Mouse (Mus musculus) forebrain, postnatal 0 days (tissue): ENCODE results near the gene Olfr554. TPM values are rescaled to one million over a fixed set of nuclear protein-coding genes. Genes with fewer than 3 reads are reported as not detected.
A peak's percentile ranks its signal among the peaks of the same experiment; 100 is the strongest.
"Not testable (repeated sequence)": the region's sequence is repeated elsewhere in the genome, so short reads cannot be mapped to it uniquely, and the experiment has no call there.

Experiments
- ATAC-seq: fragments of 200-750 bp; cut with Nextera tagmentation; 2 replicates; pipeline ENCODE4 v1.8.0; 2017; ENCODE audit warnings: mild to moderate bottlenecking, moderate library complexity
- DNase-seq: peaks from one replicate; pipeline ENCODE4 v3.0.0-alpha.2; 2015
- H3K27ac ChIP-seq: fragments of 300-500 bp; sonication (generic); 2 replicates; pipeline ENCODE4 v1.5.1; 2014; ENCODE audit warnings: low read depth, mild to moderate bottlenecking, antibody characterized with exemption, low read length, moderate library complexity, mixed read lengths
- H3K27me3 ChIP-seq: fragments of 300-500 bp; sonication (generic); 2 replicates; pipeline ENCODE4 v1.6.1; 2014; ENCODE audit warnings: mild to moderate bottlenecking, low read length, mixed read lengths; ENCODE audit not compliant: insufficient read depth
- H3K36me3 ChIP-seq: fragments of 300-500 bp; sonication (generic); 2 replicates; pipeline ENCODE4 v1.6.1; 2014; ENCODE audit warnings: mild to moderate bottlenecking, moderate library complexity; ENCODE audit not compliant: insufficient read depth
- H3K4me1 ChIP-seq: fragments of 300-500 bp; sonication (generic); 2 replicates; pipeline ENCODE4 v1.6.1; 2014; ENCODE audit warnings: antibody characterized with exemption; ENCODE audit not compliant: insufficient read depth
- H3K4me2 ChIP-seq: fragments of 300-500 bp; sonication (generic); 2 replicates; pipeline ENCODE4 v1.6.1; 2014; ENCODE audit warnings: low read depth, mild to moderate bottlenecking, moderate library complexity
- H3K4me3 ChIP-seq: fragments of 300-500 bp; sonication (generic); 2 replicates; pipeline ENCODE4 v1.5.1; 2014; ENCODE audit warnings: low read depth, low read length, mixed read lengths
- H3K9ac ChIP-seq: fragments of 300-500 bp; sonication (generic); 2 replicates; pipeline ENCODE4 v1.6.1; 2014; ENCODE audit warnings: mild to moderate bottlenecking
- H3K9me3 ChIP-seq: fragments of 300-500 bp; sonication (generic); 2 replicates; pipeline ENCODE4 v1.6.1; 2016; ENCODE audit warnings: low read length
- CTCF ChIP-seq: sonication (generic); IDR thresholded peaks from 2 replicates; pipeline ENCODE4 v1.5.1; 2016; ENCODE audit warnings: antibody characterized with exemption, control low read depth, low read depth
- WGBS: fragments of 180-500 bp; shearing (Covaris S2); extraction: QIAGEN DNeasy Blood & Tissue Kit; methylation state at CpG from one replicate; pipeline ENCODE4 v1.1.7; 2014; 5-methylcytosine and 5-hydroxymethylcytosine counted together
- polyA plus RNA-seq: library from polyadenylated mRNA; unstranded; fragments of >200 nt; fragmentation: Nextera tagmentation; extraction: Ambion mirVana; gene quantifications from 2 replicates; pipeline ENCODE4 v1.2.1, GENCODE M21; 2015
- total RNA-seq: library from RNA; depleted of rRNA; stranded (reverse); fragments of >200 nt; gene quantifications from 2 replicates; pipeline ENCODE4 v1.2.3, GENCODE M21; 2014; rRNA removed

Olfr554 gene
- not detected in 2 replicates for total RNA-seq
- not detected in 2 replicates for polyA plus RNA-seq

DNA sequence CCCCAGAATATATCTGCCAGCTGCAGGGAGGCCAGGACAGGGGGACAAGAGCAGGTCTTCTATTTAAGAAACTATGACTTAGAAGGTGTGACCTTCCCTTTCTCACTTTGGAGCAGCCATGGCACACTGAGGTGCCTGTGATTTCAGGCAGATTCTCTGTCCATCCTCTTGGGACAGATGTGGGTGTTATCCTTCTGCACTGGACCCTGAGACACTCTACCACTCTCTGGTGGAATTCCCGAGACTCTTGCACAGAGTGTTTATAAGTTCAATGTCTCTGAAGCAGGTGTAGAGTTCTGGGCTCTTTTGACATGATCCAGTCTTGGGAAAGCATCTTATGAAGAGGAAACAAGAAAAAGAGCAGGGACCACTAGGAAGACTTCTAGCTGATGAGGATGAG lies at the start of gene Olfr554:
TSS of gene Olfr554 (plus strand) at position 301 of the 400 bp plus-strand sequence.
- WGBS = 86% methylated on average over 1 of the region's 1 CpGs
- Histone ChIP-seq H3K9ac (no peak within 1 kb of the TSS), H3K27ac (no peak within 1 kb of the TSS), H3K4me2 (no peak within 1 kb of the TSS), H3K36me3 (no peaks in the 10 kb centered on the region), H3K4me3 (no peak within 1 kb of the TSS), H3K4me1 (no peaks in the 10 kb centered on the region), H3K27me3 (no peaks in the 10 kb centered on the region), H3K9me3 (no peaks in the 10 kb centered on the region)
- no peak for DNase-seq
- TF ChIP-seq CTCF = no peak
- ATAC-seq = no peak

DNA sequence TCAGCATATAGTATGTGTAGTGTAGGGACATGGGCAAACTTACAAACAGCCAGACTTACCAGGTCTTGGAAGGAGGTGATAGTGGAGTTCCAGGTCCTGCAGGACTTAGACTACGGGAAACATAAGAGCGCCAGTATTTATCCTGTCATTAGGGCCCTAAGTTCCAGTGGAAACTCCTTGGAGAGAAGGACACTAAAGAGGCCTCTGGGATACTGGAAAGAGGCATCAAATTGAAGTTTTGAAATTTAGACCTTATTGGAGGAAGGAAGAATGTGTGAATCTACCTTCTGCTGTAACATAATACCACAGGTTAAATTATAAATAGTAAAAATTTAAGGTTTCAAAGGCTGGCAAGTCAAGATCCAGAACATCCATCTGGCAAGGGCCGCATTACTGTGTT lies 46.4 kb upstream of the Olfr554 start, which contains the start of gene Olfr551:
TSS of gene Olfr551 (minus strand) at position 101 of the 400 bp plus-strand sequence.
- Histone ChIP-seq H3K4me2 (no peak within 1 kb of the TSS), H3K36me3 (no peaks in the 10 kb centered on the region), H3K9me3 (no peaks in the 10 kb centered on the region), H3K4me1 (no peaks in the 10 kb centered on the region), H3K27me3 (no peaks in the 10 kb centered on the region), H3K27ac (no peak within 1 kb of the TSS), H3K9ac (no peak within 1 kb of the TSS), H3K4me3 (no peak within 1 kb of the TSS)
- ATAC-seq = no peak
- TF ChIP-seq CTCF = no peak
- DNase-seq = no peak
- WGBS = 94% methylated on average over 3 of the region's 3 CpGs

DNA sequence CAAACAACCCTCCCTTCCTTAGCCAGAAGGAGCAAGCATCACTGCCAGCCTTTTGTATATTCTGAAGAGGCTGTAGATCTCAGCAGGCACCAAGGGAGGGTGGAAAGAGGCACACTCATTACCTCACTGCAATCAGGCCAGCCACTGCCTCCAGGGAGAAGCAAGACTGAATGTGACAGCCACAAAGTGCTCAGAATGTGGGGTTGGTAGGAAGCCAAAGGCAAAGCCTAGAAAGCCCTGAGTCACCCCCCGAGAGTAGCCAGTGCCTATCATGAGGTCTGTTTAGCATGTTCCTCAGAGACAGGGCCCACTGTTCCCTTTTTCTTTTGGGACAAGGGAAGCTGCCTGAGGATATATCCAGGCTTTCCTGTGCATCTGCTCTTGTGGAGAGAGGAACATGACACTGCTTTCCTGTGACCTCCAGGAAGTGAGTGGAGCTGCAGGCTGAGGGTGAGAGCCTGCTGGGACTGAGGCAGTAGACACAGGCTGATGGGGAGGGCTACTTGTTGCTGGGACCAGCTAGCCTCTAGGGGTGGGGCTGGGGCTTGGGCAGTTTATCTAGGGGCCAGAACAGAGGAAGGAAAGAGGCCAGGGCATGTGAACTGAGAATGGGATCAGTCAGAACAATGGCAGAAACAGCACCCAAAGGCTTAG lies 40.7 kb upstream of the Olfr554 start, which contains the start of gene Olfr552:
TSS of gene Olfr552 (plus strand) at position 393 of the 654 bp plus-strand sequence.
- no peak within 1 kb of the TSS for H3K4me2 ChIP-seq
- no peak for TF ChIP-seq CTCF
- no peaks in the 10 kb centered on the region for H3K9me3 ChIP-seq
- H3K27me3 ChIP-seq = no peaks in the 10 kb centered on the region
- DNase-seq = no peak
- WGBS = 21% methylated on average over 1 of the region's 1 CpGs
- ATAC-seq = no peak
- H3K27ac ChIP-seq = no peak within 1 kb of the TSS
- no peaks in the 10 kb centered on the region for H3K36me3 ChIP-seq
- no peak within 1 kb of the TSS for H3K9ac ChIP-seq
- no peaks in the 10 kb centered on the region for H3K4me1 ChIP-seq
- no peak within 1 kb of the TSS for H3K4me3 ChIP-seq

DNA sequence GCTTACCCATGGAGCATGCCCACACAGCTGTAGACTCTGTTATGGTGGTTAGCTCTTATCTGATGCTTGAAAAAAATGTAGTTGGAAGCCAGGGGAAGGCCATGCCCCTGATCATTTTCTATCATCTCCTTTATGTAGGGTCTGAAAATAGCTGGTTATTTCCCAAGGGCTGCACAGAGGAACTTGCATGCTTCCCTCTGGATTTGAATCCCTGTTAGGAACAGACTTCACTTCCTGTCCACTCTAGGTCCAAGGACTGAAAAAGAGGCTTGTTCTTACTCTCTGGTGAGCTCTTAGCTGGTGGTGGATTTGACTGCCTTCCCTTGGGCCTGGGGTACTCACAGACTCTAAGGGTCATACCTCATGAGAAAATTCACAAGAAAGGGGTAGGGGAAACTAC lies 20.1 kb upstream of the Olfr554 start, which contains the start of gene Olfr553:
TSS of gene Olfr553 (minus strand) at position 101 of the 400 bp plus-strand sequence.
- Histone ChIP-seq H3K36me3 (no peaks in the 10 kb centered on the region), H3K9me3 (no peaks in the 10 kb centered on the region), H3K4me2 (no peak within 1 kb of the TSS), H3K4me1 (no peaks in the 10 kb centered on the region), H3K4me3 (no peak within 1 kb of the TSS), H3K9ac (no peak within 1 kb of the TSS), H3K27ac (no peak within 1 kb of the TSS), H3K27me3 (no peaks in the 10 kb centered on the region)
- TF ChIP-seq CTCF = no peak
- no peak for ATAC-seq
- no peak for DNase-seq

DNA sequence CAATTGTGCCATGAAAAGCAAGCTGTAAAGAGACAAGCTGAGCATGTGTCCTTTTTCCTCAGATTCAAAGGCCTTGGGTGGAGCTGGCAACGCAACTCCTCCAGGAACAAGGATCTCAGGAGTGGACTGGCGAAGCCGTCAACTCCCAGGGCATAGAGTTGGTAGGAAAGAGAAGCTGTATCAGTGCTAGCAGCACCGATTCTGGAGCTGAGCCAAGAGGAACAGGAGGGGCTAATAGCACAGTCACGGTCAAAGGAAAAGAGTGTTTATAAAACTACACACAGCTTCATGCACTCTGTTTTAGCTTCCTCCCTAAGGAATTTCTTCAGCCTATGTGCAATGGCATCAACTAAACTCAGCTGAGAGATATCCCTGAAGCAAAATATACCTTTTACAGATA lies 18.6 kb upstream of the Olfr554 start:
- ATAC-seq (no peak), DNase-seq (no peak)
- Histone ChIP-seq H3K27me3 (no peaks in the 10 kb centered on the region), H3K27ac (no peak overlapping the region), H3K9ac (no peak overlapping the region), H3K36me3 (no peaks in the 10 kb centered on the region), H3K4me1 (no peaks in the 10 kb centered on the region), H3K9me3 (no peaks in the 10 kb centered on the region), H3K4me2 (no peak overlapping the region), H3K4me3 (no peak overlapping the region)
- 64% methylated on average over 5 of the region's 5 CpGs for WGBS
- no peak for TF ChIP-seq CTCF

DNA sequence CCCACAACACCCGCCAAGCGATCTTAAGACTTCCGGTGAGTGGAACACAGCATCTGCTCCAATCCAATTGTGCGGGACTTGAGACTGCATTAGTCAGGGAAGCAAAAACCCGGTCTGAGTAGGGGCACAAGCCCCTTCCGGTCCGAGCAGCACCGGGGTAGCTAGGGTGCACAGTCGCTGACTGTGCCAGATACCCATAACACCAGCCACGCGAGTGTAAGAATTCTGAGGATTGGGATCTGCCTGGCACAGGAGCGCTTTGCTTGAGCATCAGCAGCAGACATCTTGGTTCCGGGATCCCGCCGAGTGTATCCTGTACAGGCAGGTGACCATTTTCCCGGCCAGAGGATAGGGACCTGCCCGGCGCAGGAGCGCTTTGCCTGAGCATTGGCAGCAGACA lies 17.9 kb upstream of the Olfr554 start:
- not testable (repeated sequence) for H3K27me3 ChIP-seq, H3K9ac ChIP-seq

DNA sequence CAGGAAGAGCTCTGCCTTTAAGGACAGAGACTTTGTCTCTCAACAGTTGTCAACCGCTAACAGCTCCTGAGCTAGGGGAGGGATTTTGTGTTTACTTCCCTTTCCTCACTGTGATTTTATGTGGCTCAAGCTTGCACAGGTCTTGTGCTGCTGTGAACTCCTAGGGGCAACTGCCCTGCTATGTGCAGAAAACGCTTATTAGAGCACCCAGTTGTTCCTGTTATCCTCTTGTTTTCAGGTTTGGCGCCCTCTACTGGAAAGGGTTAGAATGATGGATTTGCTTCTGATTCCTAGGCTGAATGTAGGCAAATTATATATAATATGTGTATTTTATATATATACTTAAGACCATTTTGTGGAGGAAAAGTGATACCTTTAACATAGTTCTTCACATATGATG lies 1.6 kb upstream of the Olfr554 start:
- TF ChIP-seq CTCF = peak; percentile 43
- no peak overlapping the region for H3K9ac ChIP-seq
- H3K4me1 ChIP-seq = no peaks in the 10 kb centered on the region
- H3K36me3 ChIP-seq = no peaks in the 10 kb centered on the region
- WGBS = 38% methylated on average over 3 of the region's 3 CpGs
- no peaks in the 10 kb centered on the region for H3K27me3 ChIP-seq
- no peak overlapping the region for H3K4me2 ChIP-seq
- no peak overlapping the region for H3K27ac ChIP-seq
- no peaks in the 10 kb centered on the region for H3K9me3 ChIP-seq
- no peak overlapping the region for H3K4me3 ChIP-seq
- peak; percentile 2 for DNase-seq
- ATAC-seq = no peak

More for the DNA sequence above, 17.9 kb upstream of the Olfr554 start:
- H3K4me1 ChIP-seq, H3K9me3 ChIP-seq, DNase-seq, H3K36me3 ChIP-seq, H3K4me3 ChIP-seq, ATAC-seq, H3K27ac ChIP-seq, H3K4me2 ChIP-seq: not testable (repeated sequence)
- 92% methylated on average over 19 of the region's 19 CpGs for WGBS

DNA sequence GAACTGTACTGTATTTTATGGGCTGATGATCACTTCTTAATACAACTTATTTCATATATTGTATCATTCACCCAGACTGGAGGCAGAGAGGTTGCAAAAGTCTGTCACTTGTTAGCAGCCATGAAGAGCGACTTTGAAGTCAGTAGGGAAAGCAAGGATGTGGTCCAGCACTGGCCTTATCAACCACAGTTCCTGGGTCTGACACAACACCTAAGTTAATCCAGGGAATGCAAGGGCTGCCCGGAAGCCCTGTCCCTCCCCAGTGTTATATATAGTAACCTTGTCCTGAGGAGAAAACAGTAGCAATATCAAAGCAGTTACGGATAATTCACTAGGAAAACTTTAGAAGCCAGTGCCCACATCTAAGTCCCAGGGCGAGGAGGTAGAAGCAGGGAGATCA lies 6.7 kb downstream of the Olfr554 start:
- not testable (repeated sequence) for DNase-seq, H3K4me1 ChIP-seq, ATAC-seq, H3K4me3 ChIP-seq, H3K4me2 ChIP-seq, H3K27me3 ChIP-seq, H3K27ac ChIP-seq, H3K36me3 ChIP-seq, H3K9ac ChIP-seq, H3K9me3 ChIP-seq
- 93% methylated on average over 3 of the region's 4 CpGs for WGBS
